Mouse (Mus musculus): ENCODE data around the gene Tns1.

DNA sequence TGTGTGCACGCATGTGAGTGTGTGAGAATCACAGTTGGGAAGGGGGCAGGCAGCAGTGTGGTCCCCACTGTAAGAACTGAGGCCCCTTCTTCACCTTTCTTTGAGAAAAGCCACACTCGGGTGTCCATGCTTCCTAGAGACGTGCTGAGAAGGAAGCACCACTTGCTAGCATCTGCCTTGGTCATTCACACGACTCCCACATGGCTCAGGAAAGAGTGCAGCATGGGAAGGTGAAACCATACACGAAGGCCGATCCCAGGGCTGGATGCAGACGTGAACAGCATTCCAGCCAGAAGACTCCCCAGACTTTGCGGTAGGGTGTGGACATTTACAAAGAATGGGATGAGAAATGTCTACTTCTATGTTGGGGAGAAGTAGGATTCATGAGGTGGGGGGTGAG is 212.3 kb downstream of the Tns1 start:
- TF ChIP-seq CTCF (IDR thresholded peaks at IDR 0.05; ENCODE audit: control insufficient read depth, insufficient read depth, insufficient read length) (no peak), MYOG (IDR thresholded peaks at IDR 0.05; ENCODE audit: control insufficient read depth, extremely low read depth, insufficient read length) (no peak), CEBPB (IDR thresholded peaks at IDR 0.05; ENCODE audit: low read depth) (no peak), USF1 (IDR thresholded peaks at IDR 0.05; ENCODE audit: low read depth) (no peak), MAX (IDR thresholded peaks at IDR 0.05) (no peak), FOSL1 (IDR thresholded peaks at IDR 0.05; ENCODE audit: insufficient read depth, low read length, poor library complexity, severe bottlenecking) (no peak), MYOD1 (IDR thresholded peaks at IDR 0.05; ENCODE audit: control insufficient read depth, insufficient read length, low read depth) (no peak)

Measured in C2C12 (cell line).